Comparison of ENCODE assay signal across 18 mouse cellular contexts in genomic region chr6:39051799-39052556, GRCm38 (mm10).
A peak's percentile ranks its signal among the peaks of the same experiment; 100 is the strongest.
DNase-seq lines count a peak whose midpoint lies in the region; ATAC-seq and TF ChIP-seq lines count a peak whose summit lies in the region.
"Had no signal": no experiment of that assay in that cellular context is flagged by ENCODE, and none has a peak within 500 bp of the region (broad histone marks: within the 10 kb centered on the region; RNA-seq: fewer than 3 reads in every experiment).

No protein-coding gene starts in this region.

- no peak for TF ChIP-seq POLR2A in kidney, adult 2 months (IDR thresholded peaks at IDR 0.05; ENCODE audit: low read depth, low read length)

- no peak overlapping the region for H3K27ac ChIP-seq in kidney, adult 2 months (ENCODE audit: insufficient read depth, low read depth, low read length)
- no peak overlapping the region for H3K27ac ChIP-seq in intestine, embryonic 15.5 days
- H3K27ac ChIP-seq: forebrain, embryonic 13.5 days; limb, embryonic 12.5 days; liver, embryonic 13.5 days; macrophage; midbrain, embryonic 15.5 days; neural tube, embryonic 15.5 days had no signal

- DNase-seq in kidney, adult 2 months, result peak; percentile 33
- no peak for DNase-seq in kidney, adult 8-10 months
- DNase-seq in adrenal gland, postnatal 25 days, result peak; percentile 50
- DNase-seq in telencephalon, adult 2 months (ENCODE audit: low read depth, low spot score), result peak; percentile 21
- DNase-seq in liver, result no peak
- no peak for DNase-seq in layer of hippocampus, postnatal 36 days
- DNase-seq: liver, embryonic 13.5 days; lung, embryonic 14.5 days; right cerebral cortex, postnatal 14 days; spleen, adult 18-20 months had no signal

- no peak overlapping the region for H3K4me2 ChIP-seq in intestine, embryonic 15.5 days (replicated peaks)
- H3K4me2 ChIP-seq: forebrain, embryonic 13.5 days; heart, embryonic 11.5 days; limb, embryonic 12.5 days; liver, embryonic 13.5 days; lung, embryonic 14.5 days; midbrain, embryonic 15.5 days; neural tube, embryonic 15.5 days had no signal

- no peaks in the 10 kb centered on the region for H3K27me3 ChIP-seq in kidney, adult 2 months (replicated peaks; ENCODE audit: control insufficient read depth, insufficient read depth, low read length)
- no peaks in the 10 kb centered on the region for H3K27me3 ChIP-seq in intestine, embryonic 15.5 days (replicated peaks)
- H3K27me3 ChIP-seq: forebrain, embryonic 13.5 days; midbrain, embryonic 15.5 days; neural tube, embryonic 15.5 days had no signal

- no peak overlapping the region for H3K9ac ChIP-seq in intestine, embryonic 15.5 days
- H3K9ac ChIP-seq: forebrain, embryonic 13.5 days; limb, embryonic 12.5 days; liver, embryonic 13.5 days; lung, embryonic 14.5 days; midbrain, embryonic 15.5 days; neural tube, embryonic 15.5 days had no signal

- no peak for TF ChIP-seq CTCF in kidney, adult 2 months (conservative IDR thresholded peaks at IDR 0.05; ENCODE audit: insufficient read depth, insufficient read length, low read depth, low read length)

- 59% methylated on average over 9 of the region's 9 CpGs for WGBS in kidney, adult 2 months
- WGBS in intestine, embryonic 15.5 days, result 72% methylated on average over 9 of the region's 9 CpGs

- no peaks in the 10 kb centered on the region for H3K36me3 ChIP-seq in kidney, adult 2 months (ENCODE audit: control insufficient read depth, insufficient read depth, low read length)
- H3K36me3 ChIP-seq in intestine, embryonic 15.5 days, result no peaks in the 10 kb centered on the region
- H3K36me3 ChIP-seq: limb, embryonic 12.5 days; liver, embryonic 13.5 days; midbrain, embryonic 15.5 days; neural tube, embryonic 15.5 days had no signal

- 0 out of 2 replicates have a peak, but pooled peaks cover 9% of the 10 kb centered on the region for H3K4me1 ChIP-seq in kidney, adult 2 months (ENCODE audit: control insufficient read depth, insufficient read depth, low read length)
- peaks cover 12% of the 10 kb centered on the region for H3K4me1 ChIP-seq in intestine, embryonic 15.5 days (replicated peaks)

- no peaks in the 10 kb centered on the region for H3K9me3 ChIP-seq in intestine, embryonic 15.5 days
- H3K9me3 ChIP-seq: forebrain, embryonic 13.5 days; limb, embryonic 12.5 days; liver, embryonic 13.5 days; midbrain, embryonic 15.5 days; neural tube, embryonic 15.5 days had no signal

- H3K4me3 ChIP-seq in kidney, adult 2 months (ENCODE audit: insufficient read depth, low read depth, low read length), result no peak overlapping the region
- no peak overlapping the region for H3K4me3 ChIP-seq in intestine, embryonic 15.5 days (replicated peaks)
- H3K4me3 ChIP-seq: forebrain, embryonic 13.5 days; limb, embryonic 12.5 days; liver, embryonic 13.5 days; midbrain, embryonic 15.5 days; myocyte; neural tube, embryonic 15.5 days had no signal

- ATAC-seq in intestine, embryonic 15.5 days, result peak; percentile 54; the same call in 1 of the 2 replicates
- ATAC-seq: forebrain, embryonic 13.5 days; midbrain, embryonic 15.5 days had no signal

Comparison
In these comparisons a context has a peak if more than half of its experiments do, and no peak if none do; other contexts are left out.
1. DNase-seq: peak in kidney, adult 2 months (single experiment), adrenal gland, postnatal 25 days (single experiment) and telencephalon, adult 2 months (single experiment); none in kidney, adult 8-10 months (0 of 2), liver (single experiment) and layer of hippocampus, postnatal 36 days (0 of 2).